Mouse (Mus musculus) G1E (cell line): ENCODE measurements around the gene Cdkal1.

Experiments used
- CTCF ChIP-seq: IDR thresholded peaks from 2 replicates; pipeline ENCODE4 v1.5.1; 2012; ENCODE audit warnings: low read depth, low read length, inconsistent platforms, mixed read lengths
- GATA1 ChIP-seq: IDR thresholded peaks from 2 replicates; pipeline ENCODE4 v1.6.1; 2012; ENCODE audit warnings: borderline replicate concordance, low read length, inconsistent platforms, mixed read lengths
- TAL1 ChIP-seq: conservative IDR thresholded peaks from 2 replicates; pipeline ENCODE4 v1.6.1; 2012; ENCODE audit warnings: low read depth, low read length, inconsistent platforms, mixed read lengths

GRCm38 (mm10) chr13:29222261-29222838, 633.1 kb downstream of the Cdkal1 start:
- no peak for TF ChIP-seq CTCF
- no peak for TF ChIP-seq GATA1
- no peak for TF ChIP-seq TAL1
